Mouse (Mus musculus) frontal cortex, postnatal 25 days (tissue): ENCODE measurements around the gene Cep104.
A peak's percentile ranks its signal among the peaks of the same experiment; 100 is the strongest.

ENCODE experiments used
- DNase-seq, 2 experiments: peaks; one replicate each; pipeline ENCODE4 v3.0.0; 2022; ENCODE audit warnings: low spot score in 2 of 2

Gene Cep104

DNA sequence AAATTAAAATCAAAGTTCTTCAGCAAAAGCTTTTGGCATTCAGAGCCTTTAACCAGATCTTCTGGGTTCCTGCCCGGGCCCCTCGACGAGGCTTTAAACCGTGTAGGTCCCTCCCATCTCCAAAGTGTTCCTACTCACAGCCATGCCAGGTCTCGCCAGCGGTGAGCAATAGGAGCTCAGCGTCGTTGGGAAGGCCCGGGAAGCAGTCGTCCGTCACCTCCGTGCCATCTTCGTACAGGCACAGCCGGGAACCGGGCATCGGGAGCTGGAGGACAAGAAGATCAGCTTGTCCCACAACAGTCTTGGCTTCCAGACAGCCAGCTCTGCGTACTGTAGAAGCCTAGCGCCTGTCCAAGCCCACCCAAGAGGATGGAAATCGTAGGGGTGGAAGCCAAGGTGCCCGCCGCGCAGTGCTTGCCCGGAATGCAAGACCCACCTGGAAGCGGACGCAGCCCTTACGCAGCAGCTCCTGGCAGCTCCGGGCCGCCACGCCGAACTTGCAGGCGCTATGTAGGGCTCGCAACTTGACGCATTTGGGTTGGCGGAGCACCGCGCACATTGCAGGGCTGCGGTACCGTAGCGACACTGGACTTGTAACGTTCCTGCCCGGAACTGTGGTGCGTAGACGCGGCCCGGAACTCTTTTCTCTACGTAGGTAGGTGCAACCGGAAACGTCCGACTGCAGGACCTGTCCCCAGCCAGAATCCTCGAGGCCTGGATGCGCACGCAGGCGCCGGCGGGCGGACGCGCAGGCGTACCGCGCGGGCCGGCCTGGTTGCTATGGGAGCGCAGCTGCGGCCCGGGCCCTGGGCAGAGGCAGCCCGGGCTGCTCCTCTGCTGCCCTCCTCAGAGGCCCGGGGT is at the start of gene Cep104, which contains the start of gene Dffb:
Cep104 (plus strand) TSS at position 764 of the 861 bp plus-strand sequence.
Dffb (minus strand) TSS at position 696 of the 861 bp plus-strand sequence.
- peak; percentile 93 to 95 for DNase-seq

DNA sequence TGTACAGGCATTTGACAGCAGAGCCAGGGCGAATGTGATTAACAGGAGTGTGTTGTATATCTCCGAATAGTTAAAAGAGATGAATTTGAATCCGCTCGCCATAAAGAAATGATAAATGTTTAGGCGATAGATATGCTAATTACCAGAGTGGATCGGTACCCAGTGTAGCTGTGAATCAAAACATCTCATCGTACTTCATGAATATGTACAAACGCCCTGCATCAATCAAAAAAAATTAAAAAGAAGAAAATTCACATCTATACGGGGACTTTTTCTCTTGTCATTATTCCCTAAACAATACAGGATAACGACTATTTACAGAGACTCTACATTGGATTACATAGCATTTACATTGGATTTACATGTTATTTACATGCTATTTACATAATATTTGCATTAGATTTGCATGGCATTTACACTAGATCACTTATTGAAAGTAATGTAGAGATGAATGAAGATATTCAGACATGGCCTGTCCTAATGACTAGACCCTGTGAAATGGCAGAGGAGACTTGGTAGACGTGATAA is 46.2 kb upstream of the Cep104 start:
- no peak for DNase-seq

- no peak for DNase-seq
Measured at GRCm38 (mm10) chr4:153929425-153929824, 45.6 kb upstream of the Cep104 start.

GRCm38 (mm10) chr4:153929921-153930320 is 45.1 kb upstream of the Cep104 start:
- no peak for DNase-seq

- DNase-seq: peak; percentile 44 to 55
Measured at GRCm38 (mm10) chr4:153943243-153943642, 31.8 kb upstream of the Cep104 start.

GRCm38 (mm10) chr4:153944261-153944660 is 30.7 kb upstream of the Cep104 start:
- DNase-seq: no peak

GRCm38 (mm10) chr4:153945741-153946140 is 29.3 kb upstream of the Cep104 start:
- DNase-seq: no peak

- DNase-seq: no peak
Measured at GRCm38 (mm10) chr4:153950372-153950771, 24.6 kb upstream of the Cep104 start.

GRCm38 (mm10) chr4:153951150-153951549 is 23.8 kb upstream of the Cep104 start:
- no peak for DNase-seq

GRCm38 (mm10) chr4:153951692-153952091 is 23.3 kb upstream of the Cep104 start:
- no peak for DNase-seq

DNA sequence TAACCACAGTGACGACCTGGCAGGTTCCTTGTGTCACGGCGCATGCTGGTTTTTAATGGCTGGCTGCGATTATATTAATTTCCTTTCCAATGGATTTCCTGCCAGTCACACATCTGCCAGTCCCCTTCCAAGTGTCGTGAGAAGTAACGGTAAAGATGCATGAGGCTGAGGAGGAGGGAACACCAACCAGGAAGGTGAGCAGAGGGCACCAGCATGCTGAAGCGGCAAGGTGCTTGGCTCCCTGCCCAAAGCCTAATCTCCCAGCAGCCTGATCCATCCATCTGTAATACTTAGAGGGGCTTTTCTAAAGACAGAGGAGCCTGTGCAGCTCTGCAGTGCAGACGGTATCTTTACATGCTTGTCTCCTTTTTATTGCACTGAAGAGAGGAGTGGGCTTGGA is 19.3 kb upstream of the Cep104 start:
- DNase-seq: no peak

GRCm38 (mm10) chr4:153956569-153957405 is 18.2 kb upstream of the Cep104 start, which contains the start of gene A430005L14Rik:
TSS of gene A430005L14Rik (plus strand) at chr4:153957237.
- peak; percentile 89 to 97 for DNase-seq

DNA sequence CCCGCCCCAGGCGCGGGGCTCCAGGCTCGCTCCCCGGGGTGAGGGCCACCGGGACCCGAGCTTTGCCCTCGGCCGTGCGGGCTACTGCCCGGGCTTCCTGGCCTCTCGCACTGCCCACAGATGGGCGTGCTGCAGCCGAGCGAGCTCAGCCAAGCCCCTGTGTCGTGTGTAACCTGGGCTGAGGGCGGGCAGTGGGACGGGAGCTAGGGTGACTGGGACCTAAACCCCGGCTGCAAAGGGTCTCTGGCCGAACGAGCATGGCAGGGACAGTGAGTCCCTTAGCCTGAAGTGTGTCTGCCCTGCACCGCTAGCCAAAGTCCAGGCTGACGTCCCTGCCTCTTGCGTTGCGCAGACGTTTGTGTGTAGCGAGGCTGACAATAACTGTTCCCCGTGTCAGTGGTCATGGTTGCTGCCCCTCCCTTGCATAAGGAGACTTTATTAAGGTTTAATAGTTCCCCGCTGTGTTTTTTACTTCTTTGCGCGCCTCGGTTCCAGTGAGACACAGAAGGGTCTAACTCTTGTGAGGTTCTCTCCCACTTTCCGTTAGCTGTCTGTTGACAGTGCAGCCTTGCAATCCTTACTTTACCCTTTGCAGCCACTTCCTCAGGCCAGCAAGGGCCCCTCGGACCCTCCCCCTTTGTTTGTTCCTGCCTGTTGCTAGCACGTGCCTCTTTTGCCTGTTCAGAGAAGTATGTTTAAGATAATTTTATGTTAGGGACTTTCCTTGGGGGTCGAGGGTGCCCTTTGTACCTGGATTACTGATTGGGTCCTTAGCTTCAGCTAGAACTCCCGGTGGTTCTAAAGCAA is 17.3 kb upstream of the Cep104 start:
- DNase-seq: no peak

DNA sequence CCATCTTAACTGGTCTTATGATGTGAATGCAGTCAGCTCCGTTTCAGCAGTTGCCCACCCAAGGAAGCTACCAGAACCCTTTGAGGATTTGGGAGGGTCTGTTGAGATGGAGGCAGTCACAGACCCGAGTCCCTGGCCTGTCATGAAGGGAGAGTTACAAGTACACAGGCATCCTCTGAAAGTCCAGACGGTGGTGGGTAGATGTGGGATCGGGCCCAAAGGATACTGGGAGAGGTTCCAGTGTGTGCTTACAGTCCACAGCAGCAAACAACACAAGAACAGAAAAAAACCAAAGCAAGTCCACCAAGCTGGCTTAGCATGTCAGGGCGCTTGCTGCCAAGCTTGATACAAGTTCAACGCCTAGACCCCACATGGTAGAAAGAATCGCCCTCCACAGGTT is 12.4 kb upstream of the Cep104 start:
- no peak for DNase-seq

DNA sequence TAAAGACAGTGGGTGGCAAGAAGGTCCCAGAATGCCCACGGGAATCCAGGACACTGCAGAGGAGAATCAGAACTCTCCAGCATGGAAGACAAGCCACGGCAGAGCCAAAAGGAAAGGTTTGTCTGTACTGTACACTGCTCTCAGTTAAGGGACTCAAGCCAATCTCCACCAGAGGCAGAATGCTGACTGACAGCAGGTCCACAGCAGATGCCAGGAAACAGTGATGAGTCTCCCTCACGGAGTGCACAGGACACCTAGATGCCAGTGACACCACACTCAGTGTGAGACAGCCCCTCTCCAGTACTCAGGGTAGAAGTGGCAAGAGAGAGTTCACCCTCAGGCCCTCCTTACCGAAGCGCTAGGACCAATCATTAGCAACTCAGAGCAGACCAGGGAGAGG is 8.3 kb upstream of the Cep104 start:
- no peak for DNase-seq

DNA sequence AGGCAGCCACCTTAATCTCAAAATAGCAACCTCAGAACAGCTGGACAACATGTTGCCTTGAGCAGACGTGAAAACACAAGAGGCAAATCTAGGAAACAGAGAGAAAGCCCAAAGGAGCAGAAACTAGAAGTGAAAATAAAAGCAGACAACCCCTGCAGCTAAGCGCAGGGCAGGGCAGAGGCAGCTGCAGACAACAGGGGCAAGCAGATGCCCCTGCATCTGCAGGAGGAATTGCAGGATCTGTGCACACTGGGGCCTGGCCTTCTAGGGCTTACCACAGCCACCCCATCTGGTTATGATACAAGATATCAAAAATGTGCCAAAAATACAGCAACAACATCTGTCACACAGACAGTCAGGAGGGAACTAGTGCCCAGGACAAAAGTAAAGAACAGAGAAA is 7.4 kb upstream of the Cep104 start:
- no peak for DNase-seq

GRCm38 (mm10) chr4:153968063-153968462 is 6.9 kb upstream of the Cep104 start:
- DNase-seq: no peak

- no peak for DNase-seq
Measured at GRCm38 (mm10) chr4:153975292-153975662, 283 bp downstream of the Cep104 start.

GRCm38 (mm10) chr4:153975768-153976167 is 774 bp downstream of the Cep104 start:
- DNase-seq: no peak

- DNase-seq: no peak
Measured at GRCm38 (mm10) chr4:153979243-153979642, 4.2 kb downstream of the Cep104 start.

- no peak for DNase-seq
Measured at GRCm38 (mm10) chr4:153980470-153980869, 5.5 kb downstream of the Cep104 start.
